Mouse (Mus musculus): ENCODE data around the gene Cx3cr1.

GRCm38 (mm10) chr9:120007833-120008232, 61.8 kb downstream of the Cx3cr1 start:
- TF ChIP-seq CTCF (IDR thresholded peaks at IDR 0.05) (peak; percentile 19; the same call in 1 of the 2 replicates), EP300 (IDR thresholded peaks at IDR 0.05) (no peak)

All from lung, postnatal 0 days (tissue).